In the genomic region with DNA sequence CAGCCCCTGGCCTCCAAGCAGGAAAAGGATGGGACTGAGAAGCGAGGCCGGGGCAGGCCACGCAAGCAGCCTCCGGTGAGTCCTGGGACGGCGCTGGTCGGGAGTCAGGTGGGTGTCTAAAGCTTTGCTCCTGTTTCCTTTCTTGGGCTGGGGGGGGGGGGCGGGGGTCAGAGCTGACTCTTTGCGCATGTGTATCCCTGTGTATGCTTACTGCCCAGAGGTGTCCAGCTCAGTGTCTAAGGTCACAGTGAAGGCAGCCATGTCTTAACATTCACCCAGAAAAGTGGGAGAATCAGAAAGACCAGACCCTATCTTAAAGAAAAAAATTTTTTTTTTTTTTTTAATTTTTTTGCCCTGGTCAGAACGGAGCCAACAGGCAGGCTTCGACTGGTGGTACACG, we compare ENCODE assay signal across 12 mouse cellular contexts. TPM values are rescaled to one million over a fixed set of nuclear protein-coding genes. Genes with fewer than 3 reads are reported as not detected.
DNase-seq lines count a peak whose midpoint lies in the region; ATAC-seq and TF ChIP-seq lines count a peak whose summit lies in the region.
"Had no signal": no experiment of that assay in that cellular context is flagged by ENCODE, and none has a peak within 500 bp of the region (broad histone marks: within the 10 kb centered on the region; RNA-seq: fewer than 3 reads in every experiment).

No protein-coding gene starts in this region.

- peaks cover 23% of the 10 kb centered on the region for H3K4me1 ChIP-seq in kidney, embryonic 14.5 days (ENCODE audit: control insufficient read depth, insufficient read depth, low read length)
- H3K4me1 ChIP-seq in CH12.LX (ENCODE audit: control insufficient read depth in 1 of 2, insufficient read depth in 2 of 2) = peaks cover 21 to 53% of the 10 kb centered on the region in 2 experiments
- peaks cover 23% of the 10 kb centered on the region for H3K4me1 ChIP-seq in bone marrow macrophage, adult 2 months (ENCODE audit: control insufficient read depth, insufficient read depth, low read length)
- peaks cover 42% of the 10 kb centered on the region for H3K4me1 ChIP-seq in limb, embryonic 13.5 days

- 72% methylated on average over 10 of the region's 12 CpGs for WGBS in kidney, embryonic 14.5 days
- 74% methylated on average over 11 of the region's 12 CpGs for WGBS in limb, embryonic 13.5 days

- H3K36me3 ChIP-seq in kidney, embryonic 14.5 days (ENCODE audit: control insufficient read depth, insufficient read depth, low read length) = peaks cover 21% of the 10 kb centered on the region; the same call in 1 of the 2 replicates
- peaks cover 16 to 32% of the 10 kb centered on the region in 2 experiments for H3K36me3 ChIP-seq in CH12.LX (replicated peaks in 1 of 2; ENCODE audit: control insufficient read depth in 1 of 2, insufficient read depth in 1 of 2, low read length in 1 of 2)
- H3K36me3 ChIP-seq in limb, embryonic 13.5 days = peaks cover 26% of the 10 kb centered on the region

- no peak for TF ChIP-seq CTCF in CH12.LX (conservative IDR thresholded peaks at IDR 0.05 in 1 of 2, IDR thresholded peaks at IDR 0.05 in 1 of 2; ENCODE audit: low read depth in 2 of 2, low read length in 2 of 2)
- TF ChIP-seq CTCF in bone marrow macrophage, adult 2 months (IDR thresholded peaks at IDR 0.05; ENCODE audit: low read depth, low read length) = no peak

- in situ Hi-C loops in CH12.LX (cut with MboI; ENCODE audit: low pct_ligation_motif_present, low pct_unique_long_range_greater_than_20kb, low sequenced_read_pairs) = no loop called here

- no peak overlapping the region for H3K9ac ChIP-seq in kidney, embryonic 14.5 days (ENCODE audit: low read depth, low read length)
- peak overlapping the region; percentile 99; the same call in 1 of the 2 replicates for H3K9ac ChIP-seq in CH12.LX (ENCODE audit: insufficient read depth, low read depth)
- H3K9ac ChIP-seq in limb, embryonic 13.5 days = no peak overlapping the region
- H3K9ac ChIP-seq: neural tube, embryonic 12.5 days had no signal

- peak overlapping the region; percentile 84; the same call in 1 of the 2 replicates for H3K4me2 ChIP-seq in kidney, embryonic 14.5 days (replicated peaks; ENCODE audit: low read depth, low read length)
- peak overlapping the region; percentile 53 for H3K4me2 ChIP-seq in CH12.LX (ENCODE audit: insufficient read depth, low read depth, poor library complexity, severe bottlenecking)
- H3K4me2 ChIP-seq in limb, embryonic 13.5 days (replicated peaks) = peak overlapping the region; percentile 81; the same call in 1 of the 2 replicates

- peaks cover 54% of the 10 kb centered on the region for H3K79me2 ChIP-seq in CH12.LX (replicated peaks; ENCODE audit: control insufficient read depth, extremely low read depth, insufficient read depth, poor library complexity, severe bottlenecking)

- H3K9me3 ChIP-seq in kidney, embryonic 14.5 days (ENCODE audit: control insufficient read depth, low read length) = no peaks in the 10 kb centered on the region
- peaks cover 8% of the 10 kb centered on the region for H3K9me3 ChIP-seq in CH12.LX (replicated peaks; ENCODE audit: low read length)
- H3K9me3 ChIP-seq in limb, embryonic 13.5 days = no peaks in the 10 kb centered on the region
- H3K9me3 ChIP-seq: neural tube, embryonic 12.5 days had no signal

- no peaks in the 10 kb centered on the region for H3K27me3 ChIP-seq in kidney, embryonic 14.5 days (ENCODE audit: control insufficient read depth, insufficient read depth, low read length)
- H3K27me3 ChIP-seq in CH12.LX (replicated peaks) = peaks cover 2% of the 10 kb centered on the region
- H3K27me3 ChIP-seq in limb, embryonic 13.5 days = no peaks in the 10 kb centered on the region
- H3K27me3 ChIP-seq: neural tube, embryonic 12.5 days had no signal

- no peak for TF ChIP-seq POLR2A in CH12.LX (IDR thresholded peaks at IDR 0.05; ENCODE audit: low read depth, low read length)
- no peak for TF ChIP-seq POLR2A in bone marrow macrophage, adult 2 months (IDR thresholded peaks at IDR 0.05; ENCODE audit: borderline replicate concordance, low read depth, low read length)

- H3K27ac ChIP-seq in kidney, embryonic 14.5 days (ENCODE audit: low read depth, low read length) = no peak overlapping the region
- H3K27ac ChIP-seq in CH12.LX (ENCODE audit: insufficient read depth, low read depth) = peak overlapping the region; percentile 36; the same call in 1 of the 2 replicates
- H3K27ac ChIP-seq in bone marrow macrophage, adult 2 months (ENCODE audit: insufficient read depth, low read depth, low read length) = 0 out of 2 replicates have a peak overlapping the region, but pooled peaks have one; percentile 13
- H3K27ac ChIP-seq in limb, embryonic 13.5 days = no peak overlapping the region
- H3K27ac ChIP-seq: layer of hippocampus, adult 2 months; neural tube, embryonic 12.5 days had no signal

- no peak for ATAC-seq in kidney, embryonic 14.5 days (ENCODE audit: low FRiP score, low TSS enrichment)
- no peak for ATAC-seq in limb, embryonic 13.5 days (ENCODE audit: low FRiP score, low read depth)

- H3K4me3 ChIP-seq in kidney, embryonic 14.5 days (ENCODE audit: low read length) = no peak overlapping the region
- peak overlapping the region in 2 of 3 experiments; percentile 64 to 78 for H3K4me3 ChIP-seq in CH12.LX (replicated peaks in 1 of 3; ENCODE audit: low read depth in 2 of 3, low read length in 2 of 3, poor library complexity in 1 of 3)
- peak overlapping the region; percentile 89 for H3K4me3 ChIP-seq in bone marrow macrophage, adult 2 months (ENCODE audit: insufficient read depth, low read length)
- H3K4me3 ChIP-seq in limb, embryonic 13.5 days = no peak overlapping the region
- H3K4me3 ChIP-seq: layer of hippocampus, adult 2 months; neural tube, embryonic 12.5 days had no signal

- TF ChIP-seq EP300 in CH12.LX (IDR thresholded peaks at IDR 0.05; ENCODE audit: low read length) = no peak

- dilution Hi-C loops in CH12.LX (cut with MboI; ENCODE audit: extremely low pct_ligation_motif_present, extremely low pct_unique_long_range_greater_than_20kb, low sequenced_read_pairs) = no loop called here

- TF ChIP-seq RAD21 in CH12.LX (IDR thresholded peaks at IDR 0.05; ENCODE audit: low read depth, low read length) = no peak

- DNase-seq in kidney, adult 18-20 months = no peak
- DNase-seq in CH12.LX (ENCODE audit: extremely low read depth) = no peak
- DNase-seq in embryo, embryonic 10.5 days (ENCODE audit: low spot score) = no peak
- DNase-seq in cerebellum, adult 9-10 months = no peak
- DNase-seq: gastrocnemius, postnatal 25 days; lung, postnatal 10 days; right cerebral cortex, postnatal 25 days had no signal

TF ChIP-seq in CH12.LX, 34 proteins besides CTCF, POLR2A, EP300 and RAD21:
- TF ChIP-seq JUND (conservative IDR thresholded peaks at IDR 0.05; ENCODE audit: low read depth, low read length) (no peak), USF1 (IDR thresholded peaks at IDR 0.05; ENCODE audit: low read depth, low read length) (no peak), ZC3H11A (IDR thresholded peaks at IDR 0.05; ENCODE audit: low read depth, low read length) (no peak), CHD1 (IDR thresholded peaks at IDR 0.05; ENCODE audit: low read depth, low read length) (no peak), NRF1 (IDR thresholded peaks at IDR 0.05; ENCODE audit: low read depth, low read length) (peak; percentile 62)
TF ChIP-seq in CH12.LX: peak in this region for 1.

RNA-seq across cellular contexts. Expression of gene Hmga1, which starts 3.3 kb away (rescaled TPM):
- polyA plus RNA-seq in kidney, embryonic 14.5 days (2014; fragmentation: Nextera tagmentation; extraction: Ambion mirVana) = 351 and 355 TPM in 2 replicates
- total RNA-seq in CH12.LX (2012; rRNA removed) (88.7 and 117 TPM in 2 replicates), CH12.LX (2014; rRNA removed) (42.8 and 43.8 TPM in 2 replicates)
- polyA plus RNA-seq in CH12.LX (2012; ENCODE audit: insufficient read length, low read depth) = 83.7 and 125 TPM in 2 replicates
- 151 and 159 TPM in 2 replicates for polyA plus RNA-seq in bone marrow macrophage, adult 2 months (2012; ENCODE audit: insufficient read depth, insufficient read length, missing spikeins)
- polyA plus RNA-seq in limb, embryonic 13.5 days (2015; fragmentation: Nextera tagmentation; extraction: Ambion mirVana) = 234 and 241 TPM in 2 replicates

RNA-seq across cellular contexts. Expression of gene AI413582, which starts 6.0 kb away (rescaled TPM):
- polyA plus RNA-seq in kidney, embryonic 14.5 days (2014; fragmentation: Nextera tagmentation; extraction: Ambion mirVana) = 17.4 and 22.3 TPM in 2 replicates
- total RNA-seq in CH12.LX (2012; rRNA removed) (23.2 and 30.2 TPM in 2 replicates), CH12.LX (2014; rRNA removed) (14.0 and 14.6 TPM in 2 replicates)
- 34.5 and 43.6 TPM in 2 replicates for polyA plus RNA-seq in CH12.LX (2012; ENCODE audit: insufficient read length, low read depth)
- 76.7 and 85.6 TPM in 2 replicates for polyA plus RNA-seq in bone marrow macrophage, adult 2 months (2012; ENCODE audit: insufficient read depth, insufficient read length, missing spikeins)
- 20.2 and 21.0 TPM in 2 replicates for polyA plus RNA-seq in limb, embryonic 13.5 days (2015; fragmentation: Nextera tagmentation; extraction: Ambion mirVana)

RNA-seq across cellular contexts. Expression of gene Grm4, which starts 38.4 kb away (rescaled TPM):
- 0.50 and 1.6 TPM in 2 replicates for polyA plus RNA-seq in kidney, embryonic 14.5 days (2014; fragmentation: Nextera tagmentation; extraction: Ambion mirVana)
- total RNA-seq in CH12.LX (2012; rRNA removed) (not detected in 2 replicates), CH12.LX (2014; rRNA removed) (not detected in 2 replicates)
- not detected in 2 replicates for polyA plus RNA-seq in CH12.LX (2012; ENCODE audit: insufficient read length, low read depth)
- polyA plus RNA-seq in bone marrow macrophage, adult 2 months (2012; ENCODE audit: insufficient read depth, insufficient read length, missing spikeins) = not detected in 2 replicates
- 0.31 and 0.34 TPM in 2 replicates for polyA plus RNA-seq in limb, embryonic 13.5 days (2015; fragmentation: Nextera tagmentation; extraction: Ambion mirVana)

Comparison
In these comparisons a context has a peak if more than half of its experiments do, and no peak if none do; other contexts are left out.
1. H3K27ac ChIP-seq: peak in CH12.LX (single experiment) and bone marrow macrophage, adult 2 months (single experiment); none in kidney, embryonic 14.5 days (single experiment) and limb, embryonic 13.5 days (single experiment).
2. H3K4me3 ChIP-seq: peak in CH12.LX (2 of 3) and bone marrow macrophage, adult 2 months (single experiment); none in kidney, embryonic 14.5 days (single experiment) and limb, embryonic 13.5 days (single experiment).
3. Peak in every context shown above with its lines, with median percentiles within 50 percentile points of each other: H3K4me2 ChIP-seq.